Mouse (Mus musculus): ENCODE data around the gene Myo9a. TPM values are rescaled to one million over a fixed set of nuclear protein-coding genes. Genes with fewer than 3 reads are reported as not detected.
A peak's percentile ranks its signal among the peaks of the same experiment; 100 is the strongest.

Gene Myo9a
- total RNA-seq (2022) = 10 to 100 TPM; 13.4 to 26.5 (median 16.8) TPM

DNA sequence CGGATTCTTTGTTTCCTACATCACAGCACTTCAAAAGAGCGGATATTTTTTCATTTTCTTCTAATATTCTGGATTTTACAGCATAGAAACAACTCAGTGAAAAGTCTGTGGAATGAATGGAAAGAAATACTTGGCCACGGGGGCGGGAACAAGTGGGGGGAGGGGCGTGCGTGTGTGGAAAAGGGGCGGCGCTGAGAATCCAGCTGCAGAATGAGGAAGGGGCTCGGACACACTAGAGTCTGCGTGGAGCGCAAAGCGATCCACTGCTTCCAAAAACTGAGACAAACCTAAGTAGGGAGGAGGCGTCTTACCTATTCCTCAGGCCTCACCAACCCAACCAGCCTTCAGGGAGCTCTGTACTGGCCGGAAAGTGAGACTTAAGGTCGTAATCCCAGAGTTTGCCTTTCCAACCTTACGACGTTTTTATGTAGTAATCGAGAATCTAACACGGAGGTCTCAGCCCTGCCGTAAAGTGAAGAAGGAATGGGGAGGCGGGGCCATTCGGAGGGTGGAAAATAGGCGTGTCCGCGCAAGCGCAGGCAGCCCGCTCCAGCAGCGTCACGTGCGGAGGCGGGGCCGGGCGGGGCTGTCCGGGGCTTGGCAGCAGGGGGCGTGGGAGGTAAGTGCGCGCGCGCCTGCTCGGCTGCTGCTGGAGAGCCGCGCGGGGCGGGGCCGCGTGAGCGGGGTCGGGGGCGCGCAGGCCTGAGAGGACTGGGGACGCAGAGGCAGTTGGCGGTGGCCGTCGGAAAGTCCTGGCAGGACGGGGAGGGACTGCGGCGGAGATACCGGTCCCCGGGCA, at the start of gene Myo9a, which contains the start of gene Senp8:
Gene Myo9a, plus strand, starts transcription at position 630 of the 799 bp plus-strand sequence.
Gene Senp8, minus strand, starts transcription at position 444 of the 799 bp plus-strand sequence.
- DNase-seq = peak; percentile 99

DNA sequence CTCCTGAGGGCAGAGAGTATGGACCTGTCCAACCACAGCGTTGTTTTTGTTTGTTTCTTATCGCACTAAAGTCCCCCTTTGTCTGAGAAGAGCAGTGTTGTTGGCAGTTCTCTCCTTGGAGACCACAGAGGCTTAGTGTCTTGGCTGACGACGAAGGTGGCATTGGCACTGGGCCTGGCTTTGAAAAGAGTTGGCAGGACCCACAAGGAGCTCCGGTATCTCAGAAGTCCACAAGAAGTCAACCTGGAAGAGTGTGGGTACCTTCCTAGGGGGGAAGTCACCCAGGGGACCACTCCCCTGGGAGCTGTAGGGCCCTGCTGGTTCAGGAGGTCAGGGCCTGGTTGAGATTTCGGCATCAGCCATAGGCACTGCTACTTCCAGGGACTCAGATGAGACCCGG, 49.6 kb upstream of the Myo9a start:
- no peak for DNase-seq

DNA sequence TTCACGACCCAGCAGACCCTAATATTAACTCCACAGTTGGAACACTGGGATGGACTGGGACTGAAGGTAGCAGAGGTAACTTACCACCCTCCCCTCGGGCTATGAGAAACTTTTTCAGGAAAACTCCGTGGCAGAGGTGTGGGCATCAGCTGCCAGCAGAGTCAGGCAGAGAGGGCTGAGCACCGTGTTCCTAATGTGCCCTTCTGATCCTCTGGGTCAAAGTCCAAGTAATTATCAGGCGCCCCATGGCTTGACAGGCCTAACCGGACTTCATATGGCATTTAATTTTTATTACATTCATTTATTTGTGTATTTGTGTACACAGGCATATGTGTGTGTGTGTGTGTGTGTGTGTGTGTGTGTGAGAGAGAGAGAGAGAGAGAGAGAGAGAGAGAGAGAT, 47.6 kb upstream of the Myo9a start:
- no peak for DNase-seq

DNA sequence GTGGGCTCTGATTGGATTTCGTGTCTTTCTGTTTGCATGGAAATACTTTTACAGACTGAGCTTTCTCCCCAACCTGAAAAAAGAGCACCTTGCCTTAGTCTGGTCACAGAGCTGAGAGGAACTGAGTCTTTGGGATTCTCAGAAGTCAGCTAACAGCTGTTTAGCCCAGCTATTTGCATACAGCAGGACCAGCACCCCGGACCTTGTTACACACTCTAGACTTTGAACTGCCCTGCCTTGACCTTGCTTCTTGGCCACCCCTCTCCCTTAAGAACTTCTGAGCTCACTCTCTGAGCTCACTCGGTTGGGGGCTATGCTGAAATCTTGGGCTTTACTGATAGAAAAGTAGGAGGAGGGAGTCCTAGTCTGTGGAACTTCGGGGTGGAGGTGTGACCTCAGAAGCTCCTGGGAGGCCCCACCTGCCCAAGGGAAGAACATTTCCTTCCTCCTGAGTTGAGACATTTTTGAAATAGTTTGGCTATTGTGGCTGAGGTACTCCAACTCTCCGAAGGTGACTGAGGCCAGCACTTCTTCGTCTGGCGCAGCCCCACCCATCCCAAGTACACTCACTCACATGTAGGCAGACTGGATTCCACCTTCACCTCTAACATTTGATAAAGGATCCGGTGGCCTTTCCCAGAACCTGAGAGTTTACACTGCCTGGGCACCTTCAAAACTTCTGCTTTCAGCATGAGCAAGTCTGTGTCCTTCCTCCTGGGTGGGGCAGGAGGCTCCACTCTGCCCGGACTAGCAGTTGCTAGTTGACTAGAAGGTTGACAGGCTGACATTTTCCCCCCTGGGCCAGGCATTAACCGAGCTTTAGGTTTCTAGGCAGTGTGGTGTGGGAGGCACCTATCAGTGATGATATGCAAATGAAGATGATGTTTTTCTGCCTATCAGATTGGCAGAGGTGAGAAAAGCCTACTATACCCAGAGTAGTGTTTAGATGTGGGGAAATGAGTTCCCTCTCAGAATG, 43.6 kb upstream of the Myo9a start:
- DNase-seq = no peak

DNA sequence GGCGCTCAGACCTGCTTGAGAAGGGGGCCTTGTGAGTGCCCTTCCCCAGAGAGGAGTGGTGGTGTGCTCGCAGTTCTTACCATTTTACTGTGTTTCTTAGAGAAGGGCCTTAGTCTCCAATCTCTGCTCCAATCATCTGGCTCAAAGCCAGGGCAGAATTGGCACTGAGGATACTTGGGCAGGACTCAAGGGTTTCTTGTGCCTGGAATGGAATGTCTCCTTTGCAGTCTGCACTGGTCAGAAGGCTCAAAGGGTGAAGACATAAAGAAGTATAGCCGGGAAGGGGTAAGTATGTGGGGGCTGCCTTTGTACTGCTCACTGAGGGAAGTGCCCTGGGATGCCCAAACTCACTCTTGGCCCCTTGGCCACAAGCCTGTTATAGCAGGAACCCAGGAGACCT, 41.5 kb upstream of the Myo9a start:
- no peak for DNase-seq

DNA sequence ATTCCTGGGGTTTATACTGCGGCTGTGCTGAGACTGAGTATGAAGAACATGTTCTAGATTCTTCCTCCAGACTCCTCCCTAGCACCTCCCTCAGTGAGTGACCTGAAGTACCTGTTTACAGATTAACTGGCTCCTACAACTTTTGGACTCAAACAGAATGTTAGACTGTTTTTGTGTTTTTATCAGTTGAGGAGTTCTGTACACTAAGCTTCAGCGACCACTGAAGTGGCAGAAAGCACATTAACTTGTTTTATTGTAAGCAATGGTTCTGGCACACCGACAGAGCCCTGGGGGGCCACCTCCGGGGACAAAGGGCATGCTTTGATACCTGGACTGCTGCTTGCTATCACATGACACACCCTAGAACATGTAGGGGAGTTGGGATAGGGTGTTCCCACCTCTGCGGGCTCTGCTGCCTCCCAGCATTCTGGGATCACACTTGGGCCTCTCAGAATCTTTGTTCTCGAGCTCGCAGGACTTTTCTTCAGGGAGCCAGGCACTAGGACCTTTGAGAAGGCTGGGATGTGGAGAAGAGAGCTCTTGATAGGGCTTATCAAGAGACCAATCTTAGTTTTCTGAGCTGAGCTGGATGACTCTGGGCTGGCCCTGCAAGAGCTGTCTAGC, 34.3 kb upstream of the Myo9a start:
- no peak for DNase-seq

DNA sequence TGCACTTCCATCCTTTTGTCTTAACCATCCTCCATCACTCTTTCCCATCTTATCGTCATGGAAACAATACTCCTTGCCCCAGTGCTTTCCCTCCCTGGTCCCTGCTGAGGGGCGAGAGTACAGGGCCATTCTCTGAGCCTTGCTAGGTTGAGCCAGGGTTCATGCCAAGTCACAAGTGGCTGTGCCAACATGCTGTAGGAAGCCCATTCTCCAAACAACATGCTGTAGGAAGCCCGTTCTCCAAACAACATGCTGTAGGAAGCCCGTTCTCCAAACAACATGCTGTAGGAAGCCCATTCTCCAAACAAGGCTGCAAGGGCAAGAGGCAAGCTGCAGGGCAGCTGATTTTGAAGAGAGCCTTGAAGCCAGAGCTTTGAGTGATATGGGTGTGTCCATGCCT, 32.5 kb upstream of the Myo9a start:
- no peak for DNase-seq

DNA sequence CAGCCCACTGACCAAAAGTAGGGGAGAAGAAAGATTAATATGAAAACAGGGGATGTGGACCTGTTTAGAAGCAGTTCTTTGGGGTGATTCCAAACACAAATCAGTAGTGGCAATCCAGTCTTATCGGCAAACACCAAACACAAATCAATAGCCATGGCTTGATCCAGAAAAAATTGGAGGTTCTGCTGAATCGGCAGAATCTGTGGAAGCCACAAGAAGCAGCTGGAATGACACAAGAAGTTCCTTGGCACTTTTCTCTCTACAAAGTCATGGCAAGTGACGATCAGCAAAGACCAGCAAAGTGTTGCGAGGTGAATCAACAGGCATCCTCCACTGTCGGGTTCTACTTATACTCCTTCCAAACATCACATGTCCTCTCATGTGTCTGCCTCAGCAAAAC, 29.6 kb upstream of the Myo9a start:
- DNase-seq = no peak

DNA sequence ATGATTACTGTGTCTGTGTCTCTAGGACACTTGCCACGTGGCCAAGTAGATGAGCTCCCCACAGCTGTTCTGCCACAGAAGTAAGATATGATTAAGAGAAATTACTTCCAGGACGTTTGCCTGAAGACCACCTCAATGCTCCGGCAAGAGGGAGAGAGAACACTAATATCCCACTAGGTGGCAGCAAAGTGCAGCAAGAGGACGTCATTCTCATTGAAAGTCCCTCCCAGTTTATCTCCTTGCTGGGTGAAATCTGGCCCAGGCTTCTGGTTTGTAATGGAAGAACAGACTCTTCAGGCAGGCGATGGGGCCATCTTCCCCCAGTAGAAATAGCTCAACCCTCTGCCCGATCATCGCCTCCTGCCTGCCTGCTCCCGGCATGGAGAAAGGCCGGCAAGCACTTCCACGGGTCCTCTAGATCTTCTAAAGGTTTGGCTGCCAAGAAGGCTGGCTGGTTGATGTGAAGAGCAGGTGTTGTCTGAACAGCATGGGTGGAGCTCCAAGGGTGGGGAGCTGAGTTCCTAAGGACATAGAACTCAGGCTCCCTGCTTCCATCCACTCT, 27.5 kb upstream of the Myo9a start:
- DNase-seq = peak; percentile 26

DNA sequence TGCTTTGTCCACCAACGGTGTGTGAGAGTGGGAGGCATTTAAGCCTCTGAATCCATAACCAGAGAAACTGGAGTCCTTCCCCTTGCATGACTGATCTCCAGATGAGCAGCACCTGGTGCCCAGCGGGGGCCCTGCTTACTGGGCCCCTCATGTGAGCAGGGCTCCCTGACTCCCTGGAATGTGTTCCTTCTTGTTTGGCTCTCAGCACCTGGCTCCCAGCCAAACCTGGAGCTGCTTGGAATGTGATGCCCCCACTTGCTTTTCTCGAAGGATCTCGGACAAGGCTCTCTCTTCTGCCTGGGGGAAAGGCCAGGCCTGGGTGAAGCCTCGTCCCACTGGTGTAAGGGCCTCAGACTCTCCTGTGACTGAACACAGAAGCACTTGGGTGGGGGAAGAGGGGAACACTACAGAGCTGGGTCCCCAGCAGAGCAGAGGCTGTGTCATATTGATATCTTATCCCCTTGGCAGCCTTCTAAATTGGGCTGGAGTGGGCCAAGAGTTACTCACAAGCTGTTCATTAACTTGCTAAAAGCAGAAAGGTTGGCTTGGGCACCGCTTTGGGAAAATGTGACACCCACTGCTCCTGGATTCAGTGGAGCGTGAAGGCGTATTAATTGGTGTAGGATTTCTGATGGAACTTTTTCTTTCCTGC, 26.8 kb upstream of the Myo9a start:
- DNase-seq = no peak

DNA sequence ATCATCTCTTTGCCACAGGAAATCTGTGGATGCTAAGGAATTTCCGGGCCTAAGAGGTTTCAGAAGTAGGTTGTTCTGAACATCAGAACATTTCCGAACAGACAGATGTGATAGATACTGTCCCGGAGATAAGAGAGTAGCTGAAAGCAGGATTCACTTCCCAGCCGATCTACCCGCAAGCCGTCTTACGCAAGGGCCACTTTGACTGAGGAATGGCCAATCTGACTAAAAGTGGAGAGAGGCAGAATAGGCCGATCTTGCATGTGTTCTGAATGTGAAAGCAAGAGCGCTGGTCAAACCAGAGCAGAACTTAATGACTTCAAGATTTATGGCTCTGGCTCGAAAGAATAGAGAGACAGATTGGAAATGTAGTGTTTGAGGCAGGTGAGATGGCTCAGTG, 25.2 kb upstream of the Myo9a start:
- DNase-seq = no peak

DNA sequence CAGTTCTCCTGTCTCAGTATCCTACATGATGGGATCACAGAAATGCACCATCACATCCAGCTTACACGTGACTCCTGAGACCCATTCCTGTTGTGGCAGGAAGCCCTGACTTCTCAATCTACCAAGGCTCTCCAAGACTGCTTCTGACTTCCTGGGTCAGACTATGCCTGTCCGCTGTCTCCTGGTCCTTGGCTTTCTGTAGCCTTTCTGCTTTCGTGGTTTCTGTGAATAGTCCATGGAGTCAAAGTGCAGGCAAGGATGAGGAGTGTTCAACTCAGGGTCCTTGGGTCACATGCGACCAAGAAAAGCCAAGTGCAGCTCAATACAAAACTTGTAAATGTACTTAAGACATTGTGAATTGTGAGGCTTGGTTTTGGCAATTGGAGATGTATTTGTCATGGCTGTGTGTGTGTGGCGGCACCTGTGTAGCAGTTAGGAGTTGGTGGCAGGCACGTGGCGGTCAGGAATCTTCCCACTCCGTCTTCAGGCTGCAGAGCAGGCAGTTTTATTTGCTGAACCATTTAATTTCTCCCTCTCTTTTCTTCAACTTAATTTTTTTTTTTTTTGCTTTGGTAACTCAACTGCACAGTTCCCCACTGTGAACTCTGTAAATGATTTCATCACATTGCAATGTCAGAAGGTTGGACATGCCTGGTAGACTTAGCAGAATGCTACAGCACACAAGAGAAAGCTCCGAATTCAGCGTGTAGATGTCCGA, 23.0 kb upstream of the Myo9a start:
- no peak for DNase-seq

DNA sequence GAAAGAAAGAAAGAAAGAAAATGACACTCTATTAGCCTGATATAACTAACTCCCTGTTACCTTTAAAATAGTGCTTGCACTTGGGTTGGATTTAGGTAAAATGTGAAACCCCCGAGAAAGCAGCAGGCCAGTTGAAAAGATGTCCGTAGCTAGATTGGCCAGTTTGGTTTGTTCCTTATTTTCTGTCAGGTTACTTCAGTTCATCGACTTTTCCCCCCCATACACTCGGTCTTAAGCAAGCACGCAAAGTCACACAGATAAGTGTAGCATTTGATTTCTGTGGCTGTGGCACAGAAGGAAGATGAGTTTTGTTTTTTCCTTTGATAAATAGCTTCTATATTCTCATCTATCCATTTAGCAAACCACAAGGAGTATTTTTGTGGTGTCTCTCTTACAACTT, 19.6 kb upstream of the Myo9a start:
- no peak for DNase-seq

DNA sequence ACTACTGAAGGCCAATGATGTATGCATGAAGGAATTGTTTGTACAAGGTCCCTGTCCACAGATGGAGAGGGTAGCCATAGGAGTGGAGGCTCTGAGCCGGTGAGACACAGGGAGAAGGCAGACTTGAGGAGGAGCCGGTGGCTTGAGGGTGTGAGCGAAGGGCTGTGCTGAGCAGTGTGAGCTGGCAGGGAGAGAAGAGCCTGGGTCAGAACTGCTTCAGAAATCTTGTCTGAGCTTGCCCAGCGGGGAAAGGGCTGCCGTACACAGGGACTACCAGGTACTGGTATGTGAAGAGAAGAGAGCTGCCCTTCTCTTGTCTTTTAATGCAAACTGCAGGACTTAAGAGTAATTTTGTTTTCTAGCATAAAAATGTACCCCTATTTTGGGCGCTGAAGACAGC, 17.6 kb upstream of the Myo9a start:
- no peak for DNase-seq

DNA sequence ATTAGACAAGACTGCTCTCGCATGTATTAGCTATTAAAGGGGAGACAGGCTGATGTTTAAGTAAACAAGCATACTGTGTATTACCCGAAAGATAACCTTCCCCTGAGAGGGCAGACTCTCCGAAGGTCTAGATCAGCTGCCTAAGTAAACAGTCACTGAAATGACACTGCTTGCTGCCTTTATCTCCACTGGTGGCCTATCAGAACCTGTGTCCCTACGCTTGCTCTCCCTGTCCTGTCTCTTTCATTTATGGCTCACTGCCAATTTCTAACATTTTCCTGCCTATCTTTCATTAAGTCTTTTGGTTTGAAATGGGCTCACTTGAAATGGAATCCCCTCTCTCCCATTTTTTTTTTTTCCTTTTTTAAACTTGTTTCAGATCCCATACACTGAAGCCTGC, 15.3 kb upstream of the Myo9a start:
- DNase-seq = no peak

DNA sequence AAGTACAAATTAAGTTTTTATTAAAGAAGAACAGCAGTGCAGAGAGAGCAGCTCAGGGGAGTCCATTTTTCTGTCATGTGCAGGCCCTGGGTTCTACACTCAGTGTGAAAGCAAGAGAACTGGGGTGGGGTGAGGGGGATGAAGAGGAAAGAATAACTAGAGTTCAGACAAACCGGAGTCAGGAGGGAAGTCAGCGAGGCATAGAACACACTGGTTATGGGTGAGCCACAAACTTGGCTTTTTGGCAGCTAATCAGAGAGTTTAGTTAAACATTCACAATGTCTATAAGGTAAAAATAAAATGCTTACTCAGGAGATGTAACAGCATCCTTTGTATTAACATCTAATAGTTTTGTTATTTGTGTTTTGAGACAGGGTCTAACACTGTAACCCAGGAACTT, 10.1 kb upstream of the Myo9a start:
- DNase-seq = no peak

DNA sequence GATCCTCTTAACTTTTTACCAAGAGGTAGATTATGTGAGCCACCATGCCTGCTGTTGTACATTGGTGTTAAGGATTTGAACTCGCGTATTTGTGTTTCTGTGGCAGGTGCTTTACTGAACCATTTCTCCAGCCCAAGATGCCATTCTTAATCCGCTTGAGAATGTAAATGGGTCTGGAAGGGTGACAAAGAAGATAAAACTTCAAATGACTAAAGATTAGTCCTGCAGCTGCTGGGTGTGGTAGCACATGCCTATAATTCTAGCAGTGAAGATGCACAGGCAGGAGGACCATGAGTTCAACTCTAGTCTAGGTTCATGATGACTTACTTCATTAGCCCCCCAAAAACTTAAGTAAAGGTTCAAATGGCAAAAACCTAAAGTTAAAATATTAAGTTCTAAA, 6.8 kb upstream of the Myo9a start:
- DNase-seq = no peak

DNA sequence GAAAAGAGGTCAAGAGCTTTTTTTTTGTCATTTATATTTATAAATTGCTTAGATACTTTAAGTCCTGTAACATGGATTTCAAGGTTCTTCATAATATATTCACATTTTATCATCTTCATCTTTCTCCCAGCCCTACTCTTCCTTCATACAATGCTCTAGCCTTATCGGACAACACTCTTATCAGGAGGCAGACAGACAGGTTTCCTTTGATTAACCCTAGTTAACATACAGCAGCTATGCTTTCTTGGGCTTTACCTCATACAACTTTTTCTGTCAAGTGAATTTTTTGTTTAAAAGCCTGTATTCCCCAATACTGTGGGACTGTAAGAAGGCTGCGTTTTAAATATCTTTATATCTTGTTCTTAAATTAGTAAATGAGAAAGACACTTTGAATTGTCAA, 2.3 kb upstream of the Myo9a start:
- no peak for DNase-seq

DNA sequence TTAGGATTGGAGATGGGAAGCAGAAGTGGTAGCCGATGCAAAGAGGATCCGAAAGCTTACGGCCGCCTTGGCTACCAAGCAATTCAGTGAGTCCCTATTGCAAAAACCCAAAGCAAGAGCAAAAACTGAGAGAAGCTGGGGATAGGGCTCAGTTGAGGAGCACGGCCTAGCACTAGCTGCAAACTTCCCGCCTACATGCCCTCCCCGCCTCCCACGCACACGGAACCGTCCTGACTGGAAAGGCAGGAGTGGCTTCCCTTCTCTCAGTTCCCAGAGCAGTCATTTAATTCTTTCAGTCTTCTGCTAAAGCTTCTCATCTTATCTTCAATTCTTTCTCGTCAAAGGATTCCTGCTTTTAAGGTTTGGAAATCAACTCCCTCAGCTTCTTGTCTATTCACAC, 1.7 kb upstream of the Myo9a start:
- DNase-seq = no peak

DNA sequence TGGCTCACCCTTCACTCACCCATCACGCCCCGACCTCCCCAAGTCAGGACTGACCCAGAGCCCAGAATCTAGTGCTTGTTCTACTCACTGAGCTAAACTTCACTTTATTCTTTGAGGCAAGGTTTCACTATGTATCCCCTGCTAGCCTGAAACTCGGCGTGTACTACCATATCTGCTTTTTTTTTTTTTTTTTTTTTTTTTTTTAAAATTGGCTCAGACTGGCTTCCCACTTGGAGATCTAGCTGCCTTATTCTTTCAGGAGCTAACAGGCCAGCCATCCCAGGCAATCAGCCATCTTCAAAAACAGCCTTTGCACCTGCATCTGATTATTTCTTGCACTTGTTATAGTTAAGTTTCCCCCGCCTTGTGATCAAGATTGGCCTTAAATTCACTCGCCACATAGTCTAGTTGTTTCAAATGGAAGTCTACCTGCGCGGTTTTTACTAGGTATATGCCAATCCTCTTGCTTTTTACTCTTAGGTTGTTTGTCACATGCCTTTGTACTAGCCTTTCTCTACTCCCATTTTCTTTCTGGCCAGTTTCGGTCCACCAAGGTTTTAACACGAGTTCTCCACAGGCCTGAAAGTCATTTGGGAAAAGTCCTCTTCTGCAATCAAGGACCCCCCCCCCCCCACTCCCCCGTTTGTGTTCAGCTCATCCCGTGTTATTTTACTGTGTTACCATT, 973 bp upstream of the Myo9a start:
- no peak for DNase-seq

DNA sequence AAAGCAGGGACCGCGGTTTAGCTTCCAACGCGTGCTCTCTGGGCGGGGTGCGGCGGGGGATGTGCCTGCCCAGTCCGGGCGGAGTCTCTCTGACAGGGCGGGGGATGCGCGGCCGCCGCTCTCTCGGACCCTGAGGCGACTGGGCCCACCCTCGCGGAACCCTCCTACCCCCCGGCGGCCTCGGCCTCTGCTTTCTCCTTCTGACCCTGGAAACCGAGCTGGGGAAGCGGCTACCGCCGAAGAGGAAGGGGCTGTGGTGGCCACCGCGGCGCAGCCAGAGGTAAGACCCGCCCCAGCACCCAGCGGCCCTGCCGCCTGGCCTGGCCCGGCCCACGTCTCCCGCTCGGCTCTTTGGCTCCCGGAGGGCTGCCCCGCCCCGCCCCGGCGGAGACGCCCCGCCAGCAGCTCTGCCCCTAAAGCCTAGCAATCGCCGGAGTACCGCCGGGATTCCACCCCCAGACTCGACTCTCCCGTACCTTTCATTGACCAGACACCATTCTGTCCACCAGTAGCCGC, 428 bp downstream of the Myo9a start:
- peak; percentile 88 for DNase-seq

All from adrenal gland, adult 8-10 months (tissue).